Mouse (Mus musculus): Measurements from ENCODE around the gene Slc4a1ap.

DNA sequence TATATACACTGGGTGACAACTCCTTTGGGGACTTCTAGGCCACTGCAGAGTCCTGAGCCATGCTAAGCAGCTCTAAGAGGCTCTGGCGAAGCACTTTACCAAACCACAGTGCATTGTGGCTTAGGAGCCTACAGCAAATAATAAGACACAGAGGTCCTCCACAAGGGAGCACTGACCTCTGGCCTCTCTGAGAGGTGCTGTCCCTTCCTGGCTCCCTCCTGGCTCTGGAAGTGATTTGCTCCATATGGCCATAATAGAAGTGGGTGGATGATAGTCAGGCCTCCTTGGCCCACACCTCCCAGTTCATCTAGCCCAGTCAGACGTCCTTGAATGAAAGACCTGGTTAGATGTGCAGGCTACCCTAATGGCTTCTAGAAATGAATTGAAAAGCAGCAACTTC is 61.2 kb downstream of the Slc4a1ap start:
- TF ChIP-seq POLR2A (IDR thresholded peaks at IDR 0.05; ENCODE audit: control insufficient read depth, low read depth, low read length): no peak
- TF ChIP-seq CTCF (IDR thresholded peaks at IDR 0.05; ENCODE audit: control insufficient read depth, insufficient read depth, insufficient replicate concordance, low read depth, low read length): no peak
